Mouse (Mus musculus) bone marrow macrophage, adult 2 months (primary cell): ENCODE data around the gene Dbi.

ENCODE experiments used
- CTCF ChIP-seq: IDR thresholded peaks from 2 replicates; pipeline ENCODE4 v1.5.1; 2012; ENCODE audit warnings: low read depth, mild to moderate bottlenecking, low read length, moderate library complexity
- POLR2A ChIP-seq: IDR thresholded peaks from 2 replicates; pipeline ENCODE4 v1.6.1; 2012; ENCODE audit warnings: mild to moderate bottlenecking, low read depth, low read length, borderline replicate concordance

- TF ChIP-seq POLR2A (no peak), CTCF (no peak)
These were observed 9.1 kb downstream of the Dbi start for GRCm38 (mm10) chr1:120111766-120112165.
